Mouse (Mus musculus) midbrain, postnatal 0 days (tissue): ENCODE data around the gene Ccdc188. TPM values are rescaled to one million over a fixed set of nuclear protein-coding genes. Genes with fewer than 3 reads are reported as not detected.
A peak's percentile ranks its signal among the peaks of the same experiment; 100 is the strongest.
"Not testable (repeated sequence)": the region's sequence is repeated elsewhere in the genome, so short reads cannot be mapped to it uniquely, and the experiment has no call there.

Source experiments
- ATAC-seq: fragments of 200-750 bp; cut with Nextera tagmentation; 2 replicates; pipeline ENCODE4 v1.8.0; 2017; ENCODE audit warnings: moderate number of reproducible peaks, mild to moderate bottlenecking, moderate TSS enrichment, moderate library complexity; ENCODE audit not compliant: low FRiP score
- DNase-seq: peaks from one replicate; pipeline ENCODE4 v3.0.0-alpha.2; 2015; ENCODE audit warnings: low spot score
- H3K27ac ChIP-seq: fragments of 300-500 bp; sonication (generic); 2 replicates; pipeline ENCODE4 v1.5.1; 2014; ENCODE audit warnings: low read depth, mild to moderate bottlenecking, low read length, mixed read lengths
- H3K27me3 ChIP-seq: fragments of 300-500 bp; sonication (generic); 2 replicates; pipeline ENCODE4 v1.6.1; 2014; ENCODE audit warnings: low read length, control low read depth, mixed read lengths; ENCODE audit not compliant: insufficient read depth
- H3K36me3 ChIP-seq: fragments of 300-500 bp; sonication (generic); 2 replicates; pipeline ENCODE4 v1.6.1; 2014; ENCODE audit warnings: low read length, control low read depth, mixed read lengths; ENCODE audit not compliant: insufficient read depth
- H3K4me1 ChIP-seq: fragments of 300-500 bp; sonication (generic); 2 replicates; pipeline ENCODE4 v1.6.1; 2014; ENCODE audit warnings: mild to moderate bottlenecking, control low read depth, antibody characterized with exemption, low read length, mixed read lengths; ENCODE audit not compliant: insufficient read depth
- H3K4me2 ChIP-seq: fragments of 300-500 bp; sonication (generic); 2 replicates; pipeline ENCODE4 v1.6.1; 2014; ENCODE audit warnings: low read depth, mild to moderate bottlenecking, low read length, mixed read lengths; ENCODE audit not compliant: poor library complexity, severe bottlenecking
- H3K4me3 ChIP-seq: fragments of 300-500 bp; sonication (generic); 2 replicates; pipeline ENCODE4 v1.5.1; 2014; ENCODE audit warnings: low read depth, mild to moderate bottlenecking, low read length, moderate library complexity
- H3K9ac ChIP-seq: fragments of 300-500 bp; sonication (generic); replicated peaks from 2 replicates; pipeline ENCODE4 v1.6.1; 2014; ENCODE audit warnings: mild to moderate bottlenecking, low read length, moderate library complexity, mixed read lengths; ENCODE audit not compliant: poor library complexity, severe bottlenecking
- H3K9me3 ChIP-seq: fragments of 300-500 bp; sonication (generic); 2 replicates; pipeline ENCODE4 v1.6.1; 2016; ENCODE audit warnings: low read length, control low read depth
- CTCF ChIP-seq: IDR thresholded peaks from 2 replicates; pipeline ENCODE4 v1.5.1; 2016; ENCODE audit warnings: antibody characterized with exemption, mild to moderate bottlenecking
- WGBS: fragments of 180-500 bp; shearing (Covaris S2); extraction: QIAGEN DNeasy Blood & Tissue Kit; methylation state at CpG from one replicate; pipeline ENCODE4 v1.1.7; 2014; 5-methylcytosine and 5-hydroxymethylcytosine counted together
- polyA plus RNA-seq: library from polyadenylated mRNA; unstranded; fragments of >200 nt; fragmentation: Nextera tagmentation; extraction: Ambion mirVana; gene quantifications from 2 replicates; pipeline ENCODE4 v1.2.1, GENCODE M21; 2015
- total RNA-seq: library from RNA; depleted of rRNA; stranded (reverse); fragments of >200 nt; gene quantifications from 2 replicates; pipeline ENCODE4 v1.2.3, GENCODE M21; 2014

The Ccdc188 gene
- total and polyA plus RNA-seq, 2 experiments from 2014 or later, result not detected

- no peaks in the 10 kb centered on the region for H3K9me3 ChIP-seq
- ATAC-seq (no peak), DNase-seq (peak; percentile 34)
- no peaks in the 10 kb centered on the region for H3K27me3 ChIP-seq
- 82% methylated on average over 4 of the region's 4 CpGs for WGBS
- H3K4me3 ChIP-seq, result no peak overlapping the region
- no peaks in the 10 kb centered on the region for H3K4me1 ChIP-seq
- H3K4me2 ChIP-seq, result no peak overlapping the region
- H3K9ac ChIP-seq, result no peak overlapping the region
- H3K27ac ChIP-seq, result no peak overlapping the region
- H3K36me3 ChIP-seq, result no peaks in the 10 kb centered on the region
- no peak for TF ChIP-seq CTCF
These were observed 30.9 kb upstream of the Ccdc188 start for GRCm38 (mm10) chr16:18186798-18187197.

- 91% methylated on average over 3 of the region's 3 CpGs for WGBS
- no peak overlapping the region for H3K9ac ChIP-seq
- ATAC-seq, result no peak
These were observed 30.5 kb upstream of the Ccdc188 start for GRCm38 (mm10) chr16:18187221-18187620.

GRCm38 (mm10) chr16:18191006-18191405 lies 26.7 kb upstream of the Ccdc188 start:
- DNase-seq (no peak), ATAC-seq (no peak)
- H3K9me3 ChIP-seq, result no peaks in the 10 kb centered on the region
- peaks cover 5% of the 10 kb centered on the region; the same call in 1 of the 2 replicates for H3K4me1 ChIP-seq
- 81% methylated on average over 2 of the region's 2 CpGs for WGBS
- H3K27ac ChIP-seq, result no peak overlapping the region
- H3K9ac ChIP-seq, result no peak overlapping the region
- H3K4me2 ChIP-seq, result no peak overlapping the region
- no peak overlapping the region for H3K4me3 ChIP-seq
- H3K27me3 ChIP-seq, result no peaks in the 10 kb centered on the region
- no peaks in the 10 kb centered on the region for H3K36me3 ChIP-seq
- TF ChIP-seq CTCF, result no peak

More at GRCm38 (mm10) chr16:18187221-18187620, 30.5 kb upstream of the Ccdc188 start:
- Histone ChIP-seq H3K4me2 (no peak overlapping the region), H3K36me3 (no peaks in the 10 kb centered on the region), H3K4me1 (no peaks in the 10 kb centered on the region), H3K27me3 (no peaks in the 10 kb centered on the region), H3K9me3 (no peaks in the 10 kb centered on the region), H3K4me3 (no peak overlapping the region), H3K27ac (no peak overlapping the region)
- DNase-seq, result no peak
- TF ChIP-seq CTCF, result no peak

- 70% methylated on average over 15 of the region's 15 CpGs for WGBS
- no peak for TF ChIP-seq CTCF
- Histone ChIP-seq H3K4me3 (no peak overlapping the region), H3K9me3 (no peaks in the 10 kb centered on the region), H3K4me2 (no peak overlapping the region), H3K36me3 (no peaks in the 10 kb centered on the region), H3K9ac (no peak overlapping the region), H3K4me1 (peaks cover 5% of the 10 kb centered on the region; the same call in 1 of the 2 replicates), H3K27me3 (no peaks in the 10 kb centered on the region; the same call in 1 of the 2 replicates), H3K27ac (no peak overlapping the region)
- DNase-seq (no peak), ATAC-seq (no peak; the same call in 1 of the 2 replicates)
These were observed 23.3 kb upstream of the Ccdc188 start for GRCm38 (mm10) chr16:18194208-18194985.

- TF ChIP-seq CTCF, result no peak
- H3K4me2 ChIP-seq, result no peak overlapping the region
- H3K9ac ChIP-seq, result no peak overlapping the region
- WGBS, result 58% methylated on average over 5 of the region's 5 CpGs
- no peak overlapping the region for H3K27ac ChIP-seq
- no peak overlapping the region for H3K4me3 ChIP-seq
- ATAC-seq, result no peak
- H3K9me3 ChIP-seq, result no peaks in the 10 kb centered on the region
- no peaks in the 10 kb centered on the region; the same call in 1 of the 2 replicates for H3K27me3 ChIP-seq
- peaks cover 5% of the 10 kb centered on the region; the same call in 1 of the 2 replicates for H3K4me1 ChIP-seq
- no peak for DNase-seq
- no peaks in the 10 kb centered on the region for H3K36me3 ChIP-seq
These were observed 22.6 kb upstream of the Ccdc188 start for GRCm38 (mm10) chr16:18195068-18195467.

- not testable (repeated sequence) for H3K27me3 ChIP-seq, ATAC-seq, DNase-seq, H3K27ac ChIP-seq, H3K4me2 ChIP-seq, H3K36me3 ChIP-seq, H3K9me3 ChIP-seq, H3K4me1 ChIP-seq, H3K4me3 ChIP-seq, H3K9ac ChIP-seq
- WGBS, result 62% methylated on average over 3 of the region's 3 CpGs
These were observed 22.1 kb upstream of the Ccdc188 start for GRCm38 (mm10) chr16:18195561-18195960.
